Comparison of ENCODE assay signal across 15 mouse cellular contexts in the genomic region with DNA sequence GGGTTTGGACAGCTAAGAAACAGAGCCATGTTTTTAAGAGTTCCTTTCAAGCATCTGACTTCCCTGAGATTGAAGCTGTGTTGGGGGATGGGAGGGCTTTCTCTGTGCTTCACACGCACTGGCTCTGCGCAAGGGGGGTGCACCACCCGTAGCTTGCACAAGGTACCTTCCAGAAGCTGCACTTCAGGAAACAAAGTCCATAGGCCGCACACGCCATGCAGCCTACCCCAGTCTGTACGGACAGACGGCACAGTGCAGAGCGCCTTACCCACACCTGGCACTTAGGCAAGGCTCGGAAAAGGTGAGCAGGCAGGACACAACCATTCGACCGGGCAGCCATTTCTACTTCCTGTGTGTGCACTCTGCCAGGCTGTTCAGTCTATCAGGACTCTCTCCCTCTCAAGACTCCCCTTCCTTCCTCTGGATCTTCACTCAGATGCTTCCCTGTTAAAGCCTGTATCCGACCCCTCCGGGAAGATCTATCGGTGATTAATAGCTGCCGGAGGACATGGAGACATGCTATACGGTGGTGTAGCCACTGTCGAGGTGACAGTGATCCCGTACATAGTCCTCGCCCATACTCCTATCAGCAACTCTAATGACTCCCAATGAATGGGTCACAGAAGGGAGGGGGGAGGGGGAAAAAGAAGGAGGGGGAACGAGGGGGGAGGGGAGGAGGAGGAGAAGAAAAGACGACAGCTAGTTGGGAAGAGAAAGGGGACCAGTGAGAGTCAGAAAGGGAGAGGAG.
DNase-seq lines count a peak whose midpoint lies in the region; ATAC-seq lines count a peak whose summit lies in the region.
"Had no signal": no experiment of that assay in that cellular context is flagged by ENCODE, and none has a peak within 500 bp of the region (broad histone marks: within the 10 kb centered on the region; RNA-seq: fewer than 3 reads in every experiment).

No protein-coding gene starts in this region.

- DNase-seq in midbrain, embryonic 11.5 days (ENCODE audit: low spot score, missing footprints) = no peak
- no peak for DNase-seq in midbrain, embryonic 10.5 days (ENCODE audit: low spot score)
- DNase-seq in hindbrain, embryonic 10.5 days (ENCODE audit: low spot score) = no peak
- no peak for DNase-seq in gastrocnemius, postnatal 14 days
- no peak for DNase-seq in lung, postnatal 4 days
- DNase-seq: cerebellum, adult 9-10 months; heart, adult 11 months; kidney, adult 8-10 months; kidney, postnatal 25 days; lung, postnatal 14 days; right cerebral cortex, postnatal 4 days; thymus, adult 18-20 months had no signal

- no peak overlapping the region for H3K4me2 ChIP-seq in midbrain, embryonic 11.5 days
- H3K4me2 ChIP-seq in hindbrain, embryonic 15.5 days = no peak overlapping the region
- H3K4me2 ChIP-seq in neural tube, embryonic 14.5 days (ENCODE audit: low read depth, low read length) = no peak overlapping the region
- H3K4me2 ChIP-seq: heart, embryonic 13.5 days had no signal

- peaks cover 7% of the 10 kb centered on the region for H3K36me3 ChIP-seq in midbrain, embryonic 11.5 days (ENCODE audit: control insufficient read depth, insufficient read depth, low read length)
- peaks cover 27% of the 10 kb centered on the region for H3K36me3 ChIP-seq in midbrain, embryonic 10.5 days
- H3K36me3 ChIP-seq in hindbrain, embryonic 10.5 days = peaks cover 43% of the 10 kb centered on the region
- 0 out of 2 replicates have a peak, but pooled peaks cover 9% of the 10 kb centered on the region for H3K36me3 ChIP-seq in hindbrain, embryonic 15.5 days
- peaks cover 7% of the 10 kb centered on the region; the same call in 1 of the 2 replicates for H3K36me3 ChIP-seq in neural tube, embryonic 14.5 days (ENCODE audit: control insufficient read depth, insufficient read depth, low read length)

- no peak overlapping the region for H3K4me3 ChIP-seq in midbrain, embryonic 11.5 days (ENCODE audit: low read depth, low read length)
- H3K4me3 ChIP-seq in midbrain, embryonic 10.5 days = no peak overlapping the region
- no peak overlapping the region for H3K4me3 ChIP-seq in hindbrain, embryonic 10.5 days
- no peak overlapping the region for H3K4me3 ChIP-seq in hindbrain, embryonic 15.5 days
- H3K4me3 ChIP-seq in neural tube, embryonic 14.5 days (ENCODE audit: low read depth, low read length) = no peak overlapping the region
- H3K4me3 ChIP-seq: heart, embryonic 13.5 days had no signal

- no peak overlapping the region for H3K9ac ChIP-seq in midbrain, embryonic 11.5 days (ENCODE audit: low read length)
- no peak overlapping the region for H3K9ac ChIP-seq in hindbrain, embryonic 15.5 days
- no peak overlapping the region for H3K9ac ChIP-seq in neural tube, embryonic 14.5 days (replicated peaks; ENCODE audit: low read depth, low read length)
- H3K9ac ChIP-seq: heart, embryonic 13.5 days had no signal

- peak; percentile 28; the same call in 1 of the 2 replicates for ATAC-seq in midbrain, embryonic 11.5 days (ENCODE audit: low FRiP score)
- peak; percentile 52; the same call in 1 of the 2 replicates for ATAC-seq in hindbrain, embryonic 15.5 days (ENCODE audit: low FRiP score, low read depth)
- 0 out of 2 replicates have a peak, but pooled peaks have one; percentile 47 for ATAC-seq in neural tube, embryonic 14.5 days (ENCODE audit: low read depth)

- H3K27ac ChIP-seq in midbrain, embryonic 11.5 days (ENCODE audit: low read depth, low read length) = no peak overlapping the region
- no peak overlapping the region for H3K27ac ChIP-seq in midbrain, embryonic 10.5 days (replicated peaks)
- peak overlapping the region; percentile 23; the same call in 1 of the 2 replicates for H3K27ac ChIP-seq in hindbrain, embryonic 10.5 days
- no peak overlapping the region for H3K27ac ChIP-seq in hindbrain, embryonic 15.5 days (replicated peaks)
- no peak overlapping the region for H3K27ac ChIP-seq in neural tube, embryonic 14.5 days (ENCODE audit: low read depth, low read length)
- H3K27ac ChIP-seq: heart, embryonic 13.5 days had no signal

- H3K27me3 ChIP-seq in midbrain, embryonic 11.5 days (ENCODE audit: control insufficient read depth, insufficient read depth, low read length) = no peaks in the 10 kb centered on the region
- H3K27me3 ChIP-seq in midbrain, embryonic 10.5 days (ENCODE audit: low read depth, poor library complexity, severe bottlenecking) = no peaks in the 10 kb centered on the region
- H3K27me3 ChIP-seq in hindbrain, embryonic 10.5 days (ENCODE audit: insufficient read depth, poor library complexity, severe bottlenecking) = no peaks in the 10 kb centered on the region
- H3K27me3 ChIP-seq in hindbrain, embryonic 15.5 days = no peaks in the 10 kb centered on the region
- H3K27me3 ChIP-seq in neural tube, embryonic 14.5 days (ENCODE audit: control insufficient read depth, insufficient read depth, low read length) = no peaks in the 10 kb centered on the region
- H3K27me3 ChIP-seq: heart, embryonic 13.5 days had no signal

- WGBS in midbrain, embryonic 11.5 days = 85% methylated on average over 21 of the region's 21 CpGs
- 86% methylated on average over 21 of the region's 21 CpGs for WGBS in midbrain, embryonic 10.5 days
- WGBS in hindbrain, embryonic 10.5 days = 82% methylated on average over 21 of the region's 21 CpGs
- WGBS in hindbrain, embryonic 15.5 days = 70% methylated on average over 21 of the region's 21 CpGs
- WGBS in neural tube, embryonic 14.5 days = 63% methylated on average over 21 of the region's 21 CpGs

- H3K9me3 ChIP-seq in midbrain, embryonic 11.5 days (ENCODE audit: control insufficient read depth, low read length) = no peaks in the 10 kb centered on the region
- no peaks in the 10 kb centered on the region for H3K9me3 ChIP-seq in midbrain, embryonic 10.5 days (replicated peaks)
- no peaks in the 10 kb centered on the region for H3K9me3 ChIP-seq in hindbrain, embryonic 10.5 days
- no peaks in the 10 kb centered on the region for H3K9me3 ChIP-seq in hindbrain, embryonic 15.5 days
- no peaks in the 10 kb centered on the region for H3K9me3 ChIP-seq in neural tube, embryonic 14.5 days (ENCODE audit: control insufficient read depth, low read length)
- H3K9me3 ChIP-seq: heart, embryonic 13.5 days had no signal

- no peaks in the 10 kb centered on the region; the same call in 1 of the 2 replicates for H3K4me1 ChIP-seq in midbrain, embryonic 11.5 days (ENCODE audit: control insufficient read depth, insufficient read depth, low read length)
- H3K4me1 ChIP-seq in midbrain, embryonic 10.5 days = peaks cover 38% of the 10 kb centered on the region
- H3K4me1 ChIP-seq in hindbrain, embryonic 10.5 days (replicated peaks) = peaks cover 39% of the 10 kb centered on the region
- peaks cover 42% of the 10 kb centered on the region for H3K4me1 ChIP-seq in hindbrain, embryonic 15.5 days (replicated peaks)
- no peaks in the 10 kb centered on the region for H3K4me1 ChIP-seq in neural tube, embryonic 14.5 days (ENCODE audit: control insufficient read depth, insufficient read depth, low read length)

- intact Hi-C loops in gastrocnemius, postnatal 14 days (cut with DNase I; ENCODE audit: low total_unique reads) = loop anchor here (5.0 kb wide), 2 partner anchors 33 to 123 kb away; no protein-coding TSS in a partner anchor
